Mouse (Mus musculus): ENCODE results near the gene Miga2.

- TF ChIP-seq CTCF (IDR thresholded peaks at IDR 0.05) (no peak), EP300 (IDR thresholded peaks at IDR 0.05) (no peak)
Measured at GRCm38 (mm10) chr2:30357552-30358510, 6.2 kb upstream of the Miga2 start.
